Mouse (Mus musculus) erythroblast, embryonic 14.5 days (primary cell): ENCODE results near the gene Fam114a1. TPM values are rescaled to one million over a fixed set of nuclear protein-coding genes. Genes with fewer than 3 reads are reported as not detected.

Source experiments
- H3K27me3 ChIP-seq: 2 replicates; pipeline ENCODE4 v1.6.1; 2012; ENCODE audit warnings: inconsistent platforms; ENCODE audit not compliant: control insufficient read depth
- H3K36me3 ChIP-seq: 2 replicates; pipeline ENCODE4 v1.6.1; 2012; ENCODE audit warnings: mild to moderate bottlenecking, inconsistent platforms; ENCODE audit not compliant: control insufficient read depth
- H3K4me1 ChIP-seq: 2 replicates; pipeline ENCODE4 v1.6.1; 2012; ENCODE audit warnings: inconsistent platforms; ENCODE audit not compliant: control insufficient read depth
- H3K4me3 ChIP-seq: replicated peaks from 2 replicates; pipeline ENCODE3; 2012; ENCODE audit warnings: moderate library complexity, mild to moderate bottlenecking, inconsistent platforms
- H3K9me3 ChIP-seq: 2 replicates; pipeline ENCODE4 v1.6.1; 2012; ENCODE audit warnings: low read length, inconsistent platforms, mixed read lengths; ENCODE audit not compliant: control insufficient read depth
- GATA1 ChIP-seq: IDR thresholded peaks from 2 replicates; pipeline ENCODE4 v1.6.1; 2012; ENCODE audit warnings: low read length, inconsistent platforms, mixed read lengths
- TAL1 ChIP-seq: IDR thresholded peaks from 3 replicates; pipeline ENCODE4 v1.6.1; 2012; ENCODE audit warnings: low read length, inconsistent platforms, mixed read lengths
- polyA plus RNA-seq: library from polyadenylated mRNA; stranded (reverse); fragments of >175 nt; gene quantifications from 2 replicates; pipeline ENCODE4 v1.2.3, GENCODE M21; 2012

The Fam114a1 gene
- polyA plus RNA-seq, 1 experiment, result not detected

GRCm38 (mm10) chr5:65079881-65080280 is 110.0 kb downstream of the Fam114a1 start:
- Histone ChIP-seq H3K9me3 (no peaks in the 10 kb centered on the region), H3K27me3 (no peaks in the 10 kb centered on the region), H3K4me3 (no peak overlapping the region), H3K36me3 (no peaks in the 10 kb centered on the region), H3K4me1 (peaks cover 3% of the 10 kb centered on the region)
- TF ChIP-seq TAL1 (no peak), GATA1 (no peak)

- Histone ChIP-seq H3K4me1 (peaks cover 3% of the 10 kb centered on the region), H3K27me3 (no peaks in the 10 kb centered on the region), H3K36me3 (no peaks in the 10 kb centered on the region), H3K9me3 (no peaks in the 10 kb centered on the region), H3K4me3 (no peak overlapping the region)
- TF ChIP-seq TAL1 (no peak), GATA1 (no peak)
These were observed 112.0 kb downstream of the Fam114a1 start for GRCm38 (mm10) chr5:65081836-65082235.

- H3K27me3 ChIP-seq, result no peaks in the 10 kb centered on the region
- H3K4me3 ChIP-seq, result no peak overlapping the region
- no peaks in the 10 kb centered on the region for H3K4me1 ChIP-seq
- TF ChIP-seq TAL1 (no peak), GATA1 (no peak)
- no peaks in the 10 kb centered on the region for H3K9me3 ChIP-seq
- H3K36me3 ChIP-seq, result no peaks in the 10 kb centered on the region
These were observed 116.7 kb downstream of the Fam114a1 start for GRCm38 (mm10) chr5:65086522-65086921.

GRCm38 (mm10) chr5:65089707-65090106 is 119.8 kb downstream of the Fam114a1 start:
- Histone ChIP-seq H3K4me1 (no peaks in the 10 kb centered on the region), H3K27me3 (no peaks in the 10 kb centered on the region), H3K9me3 (no peaks in the 10 kb centered on the region), H3K36me3 (no peaks in the 10 kb centered on the region), H3K4me3 (no peak overlapping the region)
- TF ChIP-seq TAL1, result no peak
- TF ChIP-seq GATA1, result no peak

- H3K27me3 ChIP-seq, result no peaks in the 10 kb centered on the region
- H3K36me3 ChIP-seq, result no peaks in the 10 kb centered on the region
- H3K9me3 ChIP-seq, result no peaks in the 10 kb centered on the region
- H3K4me3 ChIP-seq, result no peak overlapping the region
- H3K4me1 ChIP-seq, result no peaks in the 10 kb centered on the region
- TF ChIP-seq TAL1, result no peak
- no peak for TF ChIP-seq GATA1
These were observed 121.5 kb downstream of the Fam114a1 start for GRCm38 (mm10) chr5:65091184-65091858.

Other genes starting within 250 kb of the Fam114a1 start
- 79.3 and 88.0 TPM in 2 replicates for gene Klf3, start 166.7 kb upstream of the Fam114a1 start, polyA plus RNA-seq
- gene Tlr1, start 36.5 kb upstream of the Fam114a1 start, polyA plus RNA-seq, result not detected in 2 replicates
- gene Tlr6, start 10.0 kb upstream of the Fam114a1 start, polyA plus RNA-seq, result not detected in 2 replicates
- not detected in 2 replicates for gene Tmem156, start 122.1 kb downstream of the Fam114a1 start, polyA plus RNA-seq
- gene Klhl5, start 137.5 kb downstream of the Fam114a1 start, polyA plus RNA-seq, result 0.01 TPM in 1 of 2 replicates, not detected in the other
- gene Wdr19, start 229.6 kb downstream of the Fam114a1 start, polyA plus RNA-seq, result 0.03 TPM in 1 of 2 replicates, not detected in the other